ENCODE assay signal across 1 mouse cellular context in the genomic region with DNA sequence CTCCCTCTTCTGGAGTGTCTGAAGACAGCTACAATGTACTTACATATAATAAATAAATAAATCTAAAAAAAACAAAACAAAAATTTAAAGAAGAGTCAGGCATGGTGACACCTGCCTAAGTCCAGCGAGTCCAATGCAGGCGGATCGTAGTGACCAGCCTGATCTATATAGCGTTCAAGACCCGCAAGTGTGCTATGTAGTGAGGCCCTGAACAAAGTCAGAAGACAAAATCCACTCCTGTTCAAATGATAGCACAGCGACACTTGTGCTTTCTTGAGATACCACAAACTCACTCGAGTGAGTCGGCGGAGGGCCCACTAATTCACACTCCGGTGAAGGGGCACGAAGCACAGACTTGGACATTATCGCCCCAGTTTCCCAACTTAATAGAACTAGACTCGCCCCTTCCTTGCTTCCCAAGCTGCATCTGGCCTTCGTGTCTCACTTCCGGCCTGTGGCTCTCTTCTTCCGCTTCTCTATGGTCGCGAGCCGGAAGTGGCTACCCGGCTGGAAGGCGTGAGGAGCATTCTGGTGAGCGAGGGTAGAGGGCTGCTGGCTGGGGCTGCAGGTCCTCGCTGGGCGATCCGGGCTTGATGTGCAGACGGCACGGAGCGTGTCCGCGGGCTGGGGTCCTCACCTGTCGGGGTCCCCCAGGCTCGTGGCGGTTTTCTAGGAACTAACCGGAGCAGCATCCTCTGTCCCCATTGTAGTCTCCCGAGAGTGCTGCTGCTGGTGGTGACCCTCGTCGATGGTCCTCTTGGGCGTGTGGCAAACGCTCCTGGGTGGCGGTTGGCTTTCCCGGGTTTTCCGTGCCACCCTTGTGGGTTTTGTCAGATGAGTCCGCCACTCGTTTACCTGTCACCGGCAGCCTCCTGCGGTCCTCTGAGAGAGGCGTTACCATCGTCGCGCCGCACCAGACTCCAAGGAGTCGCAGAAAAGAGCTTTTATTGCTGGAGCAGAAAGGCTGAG.
A peak's percentile ranks its signal among the peaks of the same experiment; 100 is the strongest.
TF ChIP-seq lines count a peak whose summit lies in the region.

A gene (plus strand): TSS at position 473 of the 969 bp plus-strand sequence.

TF ChIP-seq in CH12.LX, 34 proteins besides CTCF, POLR2A, EP300 and RAD21 (continued from another document):
- peak; percentile 96 for TF ChIP-seq SIN3A (IDR thresholded peaks at IDR 0.05; ENCODE audit: low read length)
- peak; percentile 95 for TF ChIP-seq MXI1 (IDR thresholded peaks at IDR 0.05; ENCODE audit: low read depth, low read length)
- peak; percentile 74; the same call in 1 of the 2 replicates for TF ChIP-seq IRF4 (IDR thresholded peaks at IDR 0.05; ENCODE audit: low read depth, low read length)
- TF ChIP-seq POLR2AphosphoS2 (IDR thresholded peaks at IDR 0.05; ENCODE audit: low read depth, low read length), result peak; percentile 96
- TF ChIP-seq MAX (IDR thresholded peaks at IDR 0.05; ENCODE audit: low read length), result peak; percentile 76
- 0 out of 2 replicates have a peak, but pooled peaks have one; percentile 13 for TF ChIP-seq MAFK (IDR thresholded peaks at IDR 0.05; ENCODE audit: insufficient replicate concordance, low read length)
- peak; percentile 36; the same call in 1 of the 2 replicates for TF ChIP-seq NRF1 (IDR thresholded peaks at IDR 0.05; ENCODE audit: low read depth, low read length)
- TF ChIP-seq MYC (IDR thresholded peaks at IDR 0.05; ENCODE audit: low read depth, low read length), result 0 out of 2 replicates have a peak, but pooled peaks have one; percentile 64
- TF ChIP-seq ZMIZ1 (IDR thresholded peaks at IDR 0.05; ENCODE audit: low read depth, low read length), result peak; percentile 84; the same call in 1 of the 2 replicates
- TF ChIP-seq ZNF384 (IDR thresholded peaks at IDR 0.05; ENCODE audit: low read depth, low read length), result no peak
- TF ChIP-seq E2F4 (IDR thresholded peaks at IDR 0.05; ENCODE audit: insufficient replicate concordance, low read depth, low read length), result no peak
- peak; percentile 51; the same call in 1 of the 2 replicates for TF ChIP-seq MEF2A (IDR thresholded peaks at IDR 0.05; ENCODE audit: borderline replicate concordance, low read depth, low read length)
- TF ChIP-seq ETS1 (conservative IDR thresholded peaks at IDR 0.05; ENCODE audit: low read depth, low read length), result no peak
- TF ChIP-seq JUND (conservative IDR thresholded peaks at IDR 0.05; ENCODE audit: low read depth, low read length), result no peak
- TF ChIP-seq HCFC1 (IDR thresholded peaks at IDR 0.05; ENCODE audit: low read depth, low read length), result peak; percentile 90
- peak; percentile 97 for TF ChIP-seq ELF1 (IDR thresholded peaks at IDR 0.05; ENCODE audit: low read depth, low read length)
- peak; percentile 76 for TF ChIP-seq TCF12 (IDR thresholded peaks at IDR 0.05; ENCODE audit: low read depth, low read length)
- TF ChIP-seq KAT2A (IDR thresholded peaks at IDR 0.05; ENCODE audit: insufficient replicate concordance, low read length), result peak; percentile 87; the same call in 1 of the 2 replicates
- peak; percentile 35; the same call in 1 of the 2 replicates for TF ChIP-seq CHD2 (IDR thresholded peaks at IDR 0.05; ENCODE audit: low read length)
- peak; percentile 54; the same call in 1 of the 2 replicates for TF ChIP-seq TBP (conservative IDR thresholded peaks at IDR 0.05; ENCODE audit: low read depth, low read length)
- TF ChIP-seq USF1 (IDR thresholded peaks at IDR 0.05; ENCODE audit: low read depth, low read length), result no peak
- peak; percentile 88 for TF ChIP-seq NELFE (IDR thresholded peaks at IDR 0.05; ENCODE audit: low read depth, low read length)
- no peak for TF ChIP-seq PAX5 (IDR thresholded peaks at IDR 0.05; ENCODE audit: low read length)
- no peak for TF ChIP-seq BHLHE40 (IDR thresholded peaks at IDR 0.05; ENCODE audit: low read depth, low read length)
